Mouse (Mus musculus): ENCODE measurements around the gene Anp32e. TPM values are rescaled to one million over a fixed set of nuclear protein-coding genes. Genes with fewer than 3 reads are reported as not detected.
"Not testable (repeated sequence)": the region's sequence is repeated elsewhere in the genome, so short reads cannot be mapped to it uniquely, and the experiment has no call there.

The Anp32e gene
- polyA plus RNA-seq, 1 experiment from 2014 or later, result 110 TPM

- no peak overlapping the region for H3K27ac ChIP-seq (ENCODE audit: low read depth, low read length)
- no peak for ATAC-seq
- 89% methylated on average over 5 of the region's 5 CpGs for WGBS
- peaks cover 4% of the 10 kb centered on the region; the same call in 1 of the 2 replicates for H3K36me3 ChIP-seq (ENCODE audit: control insufficient read depth, insufficient read depth, low read length)
- H3K4me3 ChIP-seq (ENCODE audit: low read length), result no peak overlapping the region
- H3K9ac ChIP-seq (ENCODE audit: low read depth, low read length), result no peak overlapping the region
- no peaks in the 10 kb centered on the region for H3K27me3 ChIP-seq (replicated peaks; ENCODE audit: control insufficient read depth, insufficient read depth, low read length)
- H3K4me1 ChIP-seq (ENCODE audit: control insufficient read depth, insufficient read depth, low read depth, low read length), result no peaks in the 10 kb centered on the region
- no peaks in the 10 kb centered on the region for H3K9me3 ChIP-seq (ENCODE audit: control insufficient read depth, low read length)
- H3K4me2 ChIP-seq (ENCODE audit: low read length), result no peak overlapping the region
Observed at GRCm38 (mm10) chr3:95948325-95948724, 19.3 kb downstream of the Anp32e start.

DNA sequence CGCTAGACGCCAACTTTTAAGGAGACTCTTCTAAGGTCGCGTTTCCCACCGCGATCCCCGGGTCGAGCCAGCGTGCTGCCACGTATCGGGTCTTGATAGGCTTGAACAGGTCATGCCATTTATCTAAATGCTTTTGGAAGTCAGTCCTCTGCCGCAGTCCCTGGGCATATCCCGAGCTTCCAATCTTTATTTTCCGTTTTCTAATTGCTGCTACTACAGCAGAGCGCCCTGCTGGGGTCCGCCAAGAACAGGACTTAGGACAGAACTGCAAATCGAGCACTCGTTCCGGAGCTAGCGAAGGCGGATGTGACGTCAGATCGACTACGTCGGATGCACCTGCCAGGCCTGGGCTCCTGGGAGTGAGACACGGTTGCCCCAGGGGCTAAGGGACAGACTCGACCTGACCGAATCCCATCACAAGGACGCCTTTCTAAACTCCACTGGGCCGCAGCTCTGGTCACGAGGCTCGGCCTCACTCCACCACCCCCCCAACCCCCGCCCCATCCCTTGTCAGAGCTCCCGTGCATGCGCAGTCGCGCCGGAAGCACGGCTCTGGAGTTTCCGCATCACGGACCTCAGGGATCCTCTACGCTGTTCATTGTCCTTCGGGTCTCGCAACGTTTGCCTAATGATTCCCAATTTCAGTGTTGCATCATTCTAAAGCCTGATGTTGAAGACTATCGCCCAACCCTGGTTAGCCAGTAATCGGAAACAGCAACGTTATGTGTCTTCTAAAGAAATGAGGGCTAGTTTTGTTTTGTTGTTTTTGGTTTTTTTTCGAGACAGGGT is 21.9 kb downstream of the Anp32e start:
- peak overlapping the region; percentile 100 for H3K27ac ChIP-seq (ENCODE audit: low read depth, low read length)
- peak; percentile 98 for ATAC-seq
- H3K4me3 ChIP-seq (ENCODE audit: low read length), result peak overlapping the region; percentile 56
- 2% methylated on average over 49 of the region's 49 CpGs for WGBS
- H3K4me2 ChIP-seq (ENCODE audit: low read length), result peak overlapping the region; percentile 80
- peaks cover 3% of the 10 kb centered on the region; the same call in 1 of the 2 replicates for H3K36me3 ChIP-seq (ENCODE audit: control insufficient read depth, insufficient read depth, low read length)
- no peaks in the 10 kb centered on the region for H3K9me3 ChIP-seq (ENCODE audit: control insufficient read depth, low read length)
- no peaks in the 10 kb centered on the region for H3K27me3 ChIP-seq (replicated peaks; ENCODE audit: control insufficient read depth, insufficient read depth, low read length)
- H3K4me1 ChIP-seq (ENCODE audit: control insufficient read depth, insufficient read depth, low read depth, low read length), result no peaks in the 10 kb centered on the region
- peak overlapping the region; percentile 81 for H3K9ac ChIP-seq (ENCODE audit: low read depth, low read length)

- Histone ChIP-seq H3K27ac (ENCODE audit: low read depth, low read length) (peak overlapping the region; percentile 100), H3K4me2 (ENCODE audit: low read length) (peak overlapping the region; percentile 80), H3K4me3 (ENCODE audit: low read length) (peak overlapping the region; percentile 56), H3K9ac (ENCODE audit: low read depth, low read length) (peak overlapping the region; percentile 81)
- H3K36me3 ChIP-seq (ENCODE audit: control insufficient read depth, insufficient read depth, low read length); H3K27me3 ChIP-seq (replicated peaks; ENCODE audit: control insufficient read depth, insufficient read depth, low read length); H3K9me3 ChIP-seq (ENCODE audit: control insufficient read depth, low read length); H3K4me1 ChIP-seq (ENCODE audit: control insufficient read depth, insufficient read depth, low read depth, low read length): not testable (repeated sequence)
- ATAC-seq, result peak; percentile 18; the same call in 1 of the 2 replicates
- 72% methylated on average over 12 of the region's 12 CpGs for WGBS
Observed at GRCm38 (mm10) chr3:95951566-95951965, 22.5 kb downstream of the Anp32e start.

GRCm38 (mm10) chr3:95953023-95953422 is 24.0 kb downstream of the Anp32e start:
- no peak overlapping the region for H3K9ac ChIP-seq (ENCODE audit: low read depth, low read length)
- no peaks in the 10 kb centered on the region for H3K9me3 ChIP-seq (ENCODE audit: control insufficient read depth, low read length)
- H3K4me2 ChIP-seq (ENCODE audit: low read length), result no peak overlapping the region
- H3K4me1 ChIP-seq (ENCODE audit: control insufficient read depth, insufficient read depth, low read depth, low read length), result no peaks in the 10 kb centered on the region
- H3K27me3 ChIP-seq (replicated peaks; ENCODE audit: control insufficient read depth, insufficient read depth, low read length), result no peaks in the 10 kb centered on the region
- no peak for ATAC-seq
- peak overlapping the region; percentile 39; the same call in 1 of the 2 replicates for H3K27ac ChIP-seq (ENCODE audit: low read depth, low read length)
- H3K4me3 ChIP-seq (ENCODE audit: low read length), result no peak overlapping the region
- H3K36me3 ChIP-seq (ENCODE audit: control insufficient read depth, insufficient read depth, low read length), result no peaks in the 10 kb centered on the region

- Histone ChIP-seq H3K27me3 (replicated peaks; ENCODE audit: control insufficient read depth, insufficient read depth, low read length) (no peaks in the 10 kb centered on the region), H3K27ac (ENCODE audit: low read depth, low read length) (peak overlapping the region; percentile 39; the same call in 1 of the 2 replicates), H3K4me1 (ENCODE audit: control insufficient read depth, insufficient read depth, low read depth, low read length) (no peaks in the 10 kb centered on the region), H3K4me2 (ENCODE audit: low read length) (no peak overlapping the region), H3K9ac (ENCODE audit: low read depth, low read length) (no peak overlapping the region), H3K4me3 (ENCODE audit: low read length) (no peak overlapping the region), H3K9me3 (ENCODE audit: control insufficient read depth, low read length) (no peaks in the 10 kb centered on the region), H3K36me3 (ENCODE audit: control insufficient read depth, insufficient read depth, low read length) (no peaks in the 10 kb centered on the region)
- ATAC-seq, result no peak
- 49% methylated on average over 3 of the region's 3 CpGs for WGBS
Observed at GRCm38 (mm10) chr3:95953522-95953921, 24.5 kb downstream of the Anp32e start.

GRCm38 (mm10) chr3:95954648-95955173 is 25.7 kb downstream of the Anp32e start:
- 90% methylated on average over 12 of the region's 12 CpGs for WGBS
- not testable (repeated sequence) for ATAC-seq; H3K4me2 ChIP-seq (ENCODE audit: low read length)

DNA sequence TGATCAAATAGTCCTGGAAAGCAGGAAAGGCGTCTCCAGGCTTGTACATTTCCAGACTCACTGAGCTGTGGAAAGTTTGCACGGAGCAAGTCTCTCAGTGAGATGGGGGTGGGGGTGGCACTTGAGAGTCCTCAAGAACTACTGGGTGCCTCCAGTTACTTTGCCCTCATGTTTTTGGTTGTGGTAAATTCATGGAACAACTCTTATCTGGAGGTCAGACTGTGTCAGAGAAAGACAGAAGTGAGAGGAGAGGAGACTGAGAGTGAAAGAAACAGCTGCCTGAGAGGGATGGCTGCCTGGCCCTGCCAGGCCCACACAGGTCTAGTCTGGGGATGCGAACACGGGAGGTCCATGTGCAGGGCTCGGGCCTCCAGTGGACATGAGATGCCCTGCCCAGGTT is 26.3 kb downstream of the Anp32e start:
- H3K4me2 ChIP-seq (ENCODE audit: low read length), result no peak overlapping the region
- H3K36me3 ChIP-seq (ENCODE audit: control insufficient read depth, insufficient read depth, low read length), result no peaks in the 10 kb centered on the region
- WGBS, result 92% methylated on average over 5 of the region's 5 CpGs

More at GRCm38 (mm10) chr3:95954648-95955173, 25.7 kb downstream of the Anp32e start:
- H3K4me3 ChIP-seq (ENCODE audit: low read length); H3K36me3 ChIP-seq (ENCODE audit: control insufficient read depth, insufficient read depth, low read length); H3K4me1 ChIP-seq (ENCODE audit: control insufficient read depth, insufficient read depth, low read depth, low read length); H3K9ac ChIP-seq (ENCODE audit: low read depth, low read length); H3K9me3 ChIP-seq (ENCODE audit: control insufficient read depth, low read length); H3K27me3 ChIP-seq (replicated peaks; ENCODE audit: control insufficient read depth, insufficient read depth, low read length); H3K27ac ChIP-seq (ENCODE audit: low read depth, low read length): not testable (repeated sequence)

GRCm38 (mm10) chr3:95957359-95958148 is 28.5 kb downstream of the Anp32e start:
- H3K9ac ChIP-seq (ENCODE audit: low read depth, low read length), result no peak overlapping the region
- no peak for ATAC-seq
- no peaks in the 10 kb centered on the region for H3K4me1 ChIP-seq (ENCODE audit: control insufficient read depth, insufficient read depth, low read depth, low read length)
- no peaks in the 10 kb centered on the region for H3K27me3 ChIP-seq (replicated peaks; ENCODE audit: control insufficient read depth, insufficient read depth, low read length)
- no peak overlapping the region for H3K4me3 ChIP-seq (ENCODE audit: low read length)
- H3K9me3 ChIP-seq (ENCODE audit: control insufficient read depth, low read length), result no peaks in the 10 kb centered on the region
- no peak overlapping the region for H3K27ac ChIP-seq (ENCODE audit: low read depth, low read length)
- 66% methylated on average over 8 of the region's 8 CpGs for WGBS
- H3K4me2 ChIP-seq (ENCODE audit: low read length), result no peak overlapping the region
- H3K36me3 ChIP-seq (ENCODE audit: control insufficient read depth, insufficient read depth, low read length), result no peaks in the 10 kb centered on the region

More for the DNA sequence above, 26.3 kb downstream of the Anp32e start:
- ATAC-seq, result no peak
- no peak overlapping the region for H3K4me3 ChIP-seq (ENCODE audit: low read length)
- H3K9ac ChIP-seq (ENCODE audit: low read depth, low read length), result no peak overlapping the region
- H3K27me3 ChIP-seq (replicated peaks; ENCODE audit: control insufficient read depth, insufficient read depth, low read length), result no peaks in the 10 kb centered on the region
- no peak overlapping the region for H3K27ac ChIP-seq (ENCODE audit: low read depth, low read length)
- no peaks in the 10 kb centered on the region for H3K9me3 ChIP-seq (ENCODE audit: control insufficient read depth, low read length)
- H3K4me1 ChIP-seq (ENCODE audit: control insufficient read depth, insufficient read depth, low read depth, low read length), result no peaks in the 10 kb centered on the region

DNA sequence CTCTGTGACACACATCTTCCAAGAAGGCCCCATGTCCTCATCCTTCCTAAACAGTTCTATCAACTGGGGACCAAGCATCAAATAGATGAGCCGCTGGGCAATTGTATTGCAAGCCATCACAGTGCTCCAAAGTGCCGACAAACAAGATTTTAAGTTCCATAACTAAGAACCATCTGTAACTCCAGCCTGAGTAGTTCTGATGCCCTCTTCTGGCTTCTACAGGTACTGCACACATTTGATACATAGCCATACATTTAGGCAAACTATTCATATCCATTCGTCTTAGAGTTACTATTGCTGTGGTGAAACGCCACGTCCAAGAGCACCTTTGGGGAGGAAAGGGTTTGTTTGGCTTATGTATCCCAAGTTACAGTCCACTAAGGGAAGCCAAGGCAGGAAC is 30.0 kb downstream of the Anp32e start:
- 81% methylated on average over 5 of the region's 5 CpGs for WGBS
- Histone ChIP-seq H3K27ac (ENCODE audit: low read depth, low read length) (no peak overlapping the region), H3K4me3 (ENCODE audit: low read length) (no peak overlapping the region), H3K36me3 (ENCODE audit: control insufficient read depth, insufficient read depth, low read length) (no peaks in the 10 kb centered on the region), H3K4me2 (ENCODE audit: low read length) (no peak overlapping the region), H3K9ac (ENCODE audit: low read depth, low read length) (no peak overlapping the region), H3K9me3 (ENCODE audit: control insufficient read depth, low read length) (no peaks in the 10 kb centered on the region), H3K4me1 (ENCODE audit: control insufficient read depth, insufficient read depth, low read depth, low read length) (no peaks in the 10 kb centered on the region), H3K27me3 (replicated peaks; ENCODE audit: control insufficient read depth, insufficient read depth, low read length) (no peaks in the 10 kb centered on the region)
- no peak for ATAC-seq

All from hindbrain, embryonic 16.5 days (tissue).